Mouse (Mus musculus) duodenum, adult 2 months (tissue): ENCODE data around the gene Nipsnap3a. TPM values are rescaled to one million over a fixed set of nuclear protein-coding genes. Genes with fewer than 3 reads are reported as not detected.

ENCODE experiments used
- polyA plus RNA-seq: library from polyadenylated mRNA; depleted of rRNA; stranded (reverse); fragments of >200 nt; gene quantifications from 2 replicates; pipeline ENCODE4 v1.2.3, GENCODE M21; 2012; ENCODE audit warnings: low replicate concordance; rRNA removed

Nipsnap3a gene
- polyA plus RNA-seq, result not detected in 2 replicates

GRCm38 (mm10) chr4:52989248-52989647, at the start of gene Nipsnap3a:
Nipsnap3a (plus strand) TSS chr4:52989272.

GRCm38 (mm10) chr4:52964247-52964646, 24.8 kb upstream of the Nipsnap3a start, which contains the start of gene Olfr270:
Olfr270 (plus strand) TSS chr4:52964547.

GRCm38 (mm10) chr4:53011732-53012361, 22.8 kb downstream of the Nipsnap3a start, which contains the start of gene Nipsnap3b:
Nipsnap3b (plus strand) TSS chr4:53011880.

Other genes with a start within 250 kb of the Nipsnap3a start
- gene Olfr275, start 174.7 kb upstream of the Nipsnap3a start, polyA plus RNA-seq, result not detected in 2 replicates
- gene Olfr273, start 130.0 kb upstream of the Nipsnap3a start, polyA plus RNA-seq, result not detected in 2 replicates
- gene Olfr272, start 70.1 kb upstream of the Nipsnap3a start, polyA plus RNA-seq, result not detected in 2 replicates
- not detected in 2 replicates for gene Olfr270, start 24.7 kb upstream of the Nipsnap3a start, polyA plus RNA-seq
- gene Nipsnap3b, start 22.6 kb downstream of the Nipsnap3a start, polyA plus RNA-seq, result 50.8 and 83.7 TPM in 2 replicates
- 0.48 and 1.5 TPM in 2 replicates for gene Abca1, start 170.6 kb downstream of the Nipsnap3a start, polyA plus RNA-seq